Mouse (Mus musculus) CD8-positive naive resting alpha-beta T cell, adult 2 months (primary cell): ENCODE results near the gene Sp9.

Source experiments
- DNase-seq, 2 experiments: peaks; one replicate each; pipeline ENCODE4 v3.0.0; 2022; ENCODE audit warnings: low read depth in 2 of 2, low spot score in 2 of 2

Gene Sp9

DNA sequence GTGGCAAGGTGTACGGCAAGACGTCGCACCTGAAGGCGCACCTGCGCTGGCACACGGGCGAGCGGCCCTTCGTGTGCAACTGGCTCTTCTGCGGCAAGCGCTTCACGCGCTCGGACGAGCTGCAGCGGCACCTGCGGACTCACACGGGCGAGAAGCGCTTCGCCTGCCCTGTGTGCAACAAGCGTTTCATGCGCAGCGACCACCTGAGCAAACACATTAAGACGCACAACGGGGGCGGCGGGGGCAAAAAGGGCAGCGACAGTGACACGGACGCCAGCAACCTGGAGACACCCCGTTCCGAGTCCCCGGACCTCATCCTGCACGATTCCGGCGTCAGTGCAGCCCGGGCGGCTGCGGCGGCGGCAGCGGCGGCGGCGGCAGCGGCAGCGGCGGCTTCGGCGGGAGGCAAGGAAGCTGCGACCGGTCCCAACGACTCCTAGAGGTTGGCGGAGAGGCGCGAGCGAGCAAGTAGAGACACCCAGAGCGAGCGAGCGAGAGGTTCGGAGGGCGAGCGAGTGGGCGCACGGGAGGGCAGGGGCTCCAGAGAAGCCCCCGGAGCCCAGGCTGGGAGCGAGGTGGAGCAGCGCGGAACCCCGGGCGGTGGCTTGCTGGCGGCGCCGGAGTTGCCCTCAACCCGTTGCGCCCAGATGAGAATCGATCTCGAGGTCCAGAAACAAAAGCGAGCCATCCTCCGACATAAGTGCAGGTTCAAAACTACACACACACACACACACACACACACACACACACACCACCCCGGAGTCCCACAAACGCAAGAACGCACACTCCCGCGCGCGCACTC is 2.6 kb downstream of the Sp9 start:
- DNase-seq = no peak

DNA sequence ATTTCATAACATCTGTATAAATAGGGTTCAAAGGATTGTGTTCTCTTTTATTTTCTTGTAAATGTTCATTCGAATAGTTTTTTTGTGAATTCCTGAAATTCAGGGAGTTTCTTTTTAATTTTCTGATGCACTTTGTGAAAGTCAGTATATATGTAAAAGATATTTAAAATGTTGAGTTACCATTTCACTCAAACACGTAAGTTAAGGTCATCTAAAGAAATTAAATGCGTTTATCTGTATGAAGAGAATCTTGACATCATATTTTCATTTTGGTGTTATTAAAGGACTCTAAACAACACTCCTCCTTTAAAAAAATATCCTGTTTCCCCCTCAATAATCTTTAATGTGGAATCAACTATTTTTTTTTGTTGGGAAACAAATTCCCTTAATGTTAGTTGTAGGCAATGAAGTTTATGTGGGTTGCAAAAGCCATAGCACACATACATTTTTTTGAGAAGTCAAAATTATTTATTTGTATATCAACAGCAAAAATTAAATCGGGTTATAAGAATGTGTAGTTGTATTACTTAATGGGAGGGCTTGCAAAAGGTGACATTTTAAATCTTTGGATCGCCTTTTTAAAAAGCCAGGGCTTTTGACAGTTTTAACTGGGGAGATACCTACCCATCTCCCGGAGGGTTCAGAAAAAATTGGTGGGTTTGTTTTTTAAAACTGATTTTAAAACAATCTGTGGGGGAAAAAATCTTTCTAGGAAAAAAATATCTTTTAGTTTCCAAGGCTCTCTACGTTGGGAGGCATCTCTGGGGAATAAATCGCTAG is 3.7 kb downstream of the Sp9 start:
- DNase-seq = no peak

DNA sequence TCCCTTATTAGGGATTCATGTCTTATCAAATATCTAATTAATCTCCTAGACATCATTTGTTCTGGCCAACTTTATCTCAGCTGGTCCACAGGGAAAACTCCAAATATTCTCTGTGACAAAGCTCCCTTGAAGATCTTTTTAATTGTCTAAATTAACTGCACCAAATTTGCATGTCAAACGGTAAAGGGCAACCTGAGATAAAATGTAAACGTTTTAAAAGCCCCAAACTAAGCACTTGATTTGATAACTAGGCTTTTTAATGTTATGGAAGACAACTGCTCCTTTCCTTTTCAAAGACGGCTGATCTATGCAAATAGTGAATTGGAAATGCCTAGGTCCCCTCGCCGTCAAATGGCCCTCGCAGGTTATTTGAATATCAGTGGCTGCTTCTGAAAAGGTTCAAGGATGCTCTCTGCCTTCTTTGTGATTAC is 4.4 kb downstream of the Sp9 start:
- DNase-seq = no peak

DNA sequence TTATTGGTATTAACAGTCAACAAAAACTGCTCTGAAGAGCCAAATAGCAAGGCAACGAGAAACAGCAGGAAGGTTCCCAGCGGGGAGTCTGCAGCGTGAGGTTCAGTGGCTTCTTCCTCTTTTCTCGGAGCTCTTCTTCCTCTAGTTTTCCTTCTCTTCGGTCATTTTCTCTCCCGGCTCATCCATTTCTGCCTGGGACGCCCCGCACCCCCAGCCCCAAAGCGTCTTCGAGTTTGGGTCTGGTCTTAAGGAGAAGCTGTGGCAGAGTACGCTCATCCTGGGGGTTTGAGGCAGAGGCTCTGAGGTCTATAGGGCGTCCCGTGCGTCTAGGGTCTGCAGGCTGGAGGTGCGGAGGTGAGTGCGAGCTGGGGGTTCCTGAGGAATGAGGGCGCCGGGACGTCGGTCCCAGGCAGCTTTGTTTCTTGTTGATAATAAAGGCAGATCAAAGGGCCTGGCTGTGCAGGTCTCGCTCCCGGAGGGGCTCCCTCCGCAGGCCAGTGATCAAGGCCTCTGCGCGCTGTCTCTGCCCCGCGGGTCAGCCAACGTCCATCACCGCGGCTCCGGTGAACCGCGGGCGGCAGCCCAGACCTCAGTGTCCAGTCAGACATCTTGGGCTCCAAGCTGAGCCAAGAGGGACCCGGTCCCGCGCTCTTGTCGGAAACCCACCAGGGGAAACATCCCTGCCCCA is 5.4 kb downstream of the Sp9 start:
- DNase-seq = no peak

DNA sequence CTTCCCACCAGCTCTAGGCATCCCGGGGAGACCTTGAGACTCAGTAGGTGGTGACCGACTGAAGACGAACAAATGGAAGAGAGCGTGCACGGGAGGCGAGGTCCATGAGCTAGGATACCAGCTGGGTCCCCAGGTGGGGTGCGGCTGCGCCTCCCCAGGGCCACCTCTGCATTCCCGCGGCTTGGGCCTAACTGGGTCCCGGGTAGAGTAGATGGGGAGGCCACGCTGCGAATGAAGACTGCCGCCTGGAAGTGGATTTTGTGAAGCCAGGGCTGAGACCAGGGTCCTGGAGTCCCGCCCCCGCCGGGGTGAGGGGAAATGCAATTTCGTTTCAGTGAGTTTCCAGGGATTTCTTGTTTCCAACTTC is 6.0 kb downstream of the Sp9 start:
- DNase-seq = no peak

DNA sequence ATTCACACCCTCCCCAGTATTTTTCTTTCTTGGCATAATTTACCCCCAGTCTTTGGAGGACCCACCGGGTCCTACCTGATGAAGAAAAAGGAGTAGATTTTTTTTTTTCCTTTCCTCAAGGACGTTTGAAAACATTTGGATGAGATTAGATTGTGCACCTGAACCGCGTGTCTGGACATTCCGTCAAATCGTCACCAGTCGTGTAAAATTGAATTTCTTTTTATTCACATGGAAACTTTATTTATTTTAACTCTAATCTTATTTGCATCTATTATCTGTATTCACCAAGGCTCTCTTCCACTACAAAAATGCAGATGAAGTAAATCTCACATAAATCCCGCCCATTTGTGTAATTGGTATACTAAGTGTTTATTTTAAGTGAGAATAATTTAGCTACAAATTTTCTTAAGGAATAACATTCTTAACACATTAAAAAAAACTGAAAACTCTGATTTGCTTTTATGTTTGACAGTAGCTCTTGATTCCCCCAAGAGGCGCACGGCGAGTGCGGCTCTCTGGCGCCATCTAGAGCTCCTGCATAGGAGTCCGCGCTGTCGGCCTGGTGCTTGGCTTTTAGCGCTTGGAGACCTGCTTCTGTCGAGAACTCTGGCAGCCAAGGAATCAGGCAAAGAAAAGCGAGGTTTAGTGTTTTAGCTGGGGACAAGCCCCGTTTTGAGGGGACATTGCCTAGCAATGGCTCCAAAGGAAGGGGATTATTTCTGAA is 6.6 kb downstream of the Sp9 start:
- DNase-seq = peak; percentile 80 to 87

DNA sequence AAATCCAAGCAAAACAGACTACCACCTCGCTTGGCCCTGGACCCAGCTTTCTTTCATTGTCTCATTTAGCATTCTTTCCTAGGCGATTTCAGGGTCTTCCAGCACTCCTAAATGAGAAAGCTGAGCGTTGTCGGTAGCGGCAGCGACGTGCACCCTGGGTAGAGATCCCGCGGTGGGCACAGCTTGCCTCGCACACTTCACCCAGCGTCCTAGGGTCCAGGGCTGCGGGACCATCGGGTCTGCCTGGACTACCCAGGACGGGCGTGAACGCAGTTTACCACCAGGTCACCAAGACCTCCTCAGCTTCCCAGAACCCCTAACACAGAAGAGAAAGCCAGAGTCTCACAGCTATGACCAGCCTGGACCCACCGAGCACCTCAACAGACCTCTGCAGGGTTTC is 7.1 kb downstream of the Sp9 start:
- no peak for DNase-seq

DNA sequence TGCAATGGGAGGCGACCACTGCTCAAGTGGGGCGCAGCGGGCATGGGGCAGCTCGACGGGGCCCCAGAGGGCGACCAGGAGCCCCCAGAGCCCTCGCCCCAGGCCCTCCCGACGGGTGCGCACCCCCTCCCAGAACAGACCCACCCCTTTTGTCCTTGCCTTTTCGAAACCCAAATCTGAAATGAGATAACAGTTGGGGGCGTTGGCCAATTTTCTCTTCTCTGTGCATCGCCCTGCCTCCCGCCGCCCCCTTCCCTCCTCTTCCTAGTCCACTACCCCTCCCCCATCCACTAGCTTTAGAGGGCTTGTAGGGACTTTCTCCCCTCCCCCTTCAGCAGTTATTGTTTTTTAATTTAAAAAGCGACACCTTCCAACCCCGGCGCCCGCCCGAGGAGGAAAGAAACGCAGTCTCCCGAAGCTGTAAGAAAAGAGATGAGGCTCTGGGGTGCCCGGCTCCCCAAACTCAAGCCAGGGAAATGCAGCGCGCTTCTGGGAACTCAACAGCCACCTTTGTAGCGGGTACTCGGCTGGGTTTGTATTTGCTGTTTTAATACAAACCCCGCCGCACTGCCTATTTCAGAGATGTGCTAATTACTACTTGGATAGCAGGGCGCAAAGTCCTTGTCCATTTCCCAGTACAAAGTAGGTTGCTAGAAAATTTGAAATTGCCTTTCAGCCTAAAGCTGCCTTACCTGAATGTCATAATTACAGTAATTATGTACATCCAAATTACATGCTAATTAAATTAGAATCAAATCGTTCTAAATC is 7.7 kb downstream of the Sp9 start:
- DNase-seq = no peak

DNA sequence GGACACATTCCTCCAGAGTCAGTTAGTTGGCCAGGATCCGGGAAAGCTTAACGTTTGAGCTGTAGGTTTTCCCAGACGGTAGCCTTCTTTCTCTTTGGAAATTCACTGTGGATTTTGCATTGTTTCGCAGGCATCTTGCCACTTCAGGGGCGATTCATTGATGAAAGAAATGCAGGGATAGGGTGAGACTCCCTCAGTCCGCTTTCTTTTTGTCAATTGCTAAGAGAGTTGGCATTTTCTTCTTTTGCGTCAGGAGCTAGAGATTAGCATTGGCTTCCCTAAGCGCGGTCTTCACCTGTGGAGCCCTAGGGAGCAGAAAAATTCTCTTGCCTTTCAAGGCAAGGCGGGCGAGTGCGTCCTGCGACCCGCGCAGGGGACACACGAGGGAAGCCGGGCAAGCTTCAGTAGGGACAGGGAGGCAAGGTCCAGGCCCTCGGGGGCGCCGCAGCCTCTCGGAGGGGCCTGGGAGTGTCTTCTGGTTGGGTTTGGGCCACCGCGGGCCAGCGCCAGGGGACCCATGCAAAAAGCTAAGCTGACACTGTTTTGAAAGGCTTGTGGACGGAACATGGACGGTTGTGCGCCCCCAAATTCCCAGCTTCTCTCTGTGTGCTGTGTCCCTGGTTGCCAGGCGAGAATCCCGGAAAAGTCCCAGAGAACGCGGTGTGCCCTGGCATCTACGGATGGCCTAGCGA is 8.8 kb downstream of the Sp9 start:
- DNase-seq = no peak

DNA sequence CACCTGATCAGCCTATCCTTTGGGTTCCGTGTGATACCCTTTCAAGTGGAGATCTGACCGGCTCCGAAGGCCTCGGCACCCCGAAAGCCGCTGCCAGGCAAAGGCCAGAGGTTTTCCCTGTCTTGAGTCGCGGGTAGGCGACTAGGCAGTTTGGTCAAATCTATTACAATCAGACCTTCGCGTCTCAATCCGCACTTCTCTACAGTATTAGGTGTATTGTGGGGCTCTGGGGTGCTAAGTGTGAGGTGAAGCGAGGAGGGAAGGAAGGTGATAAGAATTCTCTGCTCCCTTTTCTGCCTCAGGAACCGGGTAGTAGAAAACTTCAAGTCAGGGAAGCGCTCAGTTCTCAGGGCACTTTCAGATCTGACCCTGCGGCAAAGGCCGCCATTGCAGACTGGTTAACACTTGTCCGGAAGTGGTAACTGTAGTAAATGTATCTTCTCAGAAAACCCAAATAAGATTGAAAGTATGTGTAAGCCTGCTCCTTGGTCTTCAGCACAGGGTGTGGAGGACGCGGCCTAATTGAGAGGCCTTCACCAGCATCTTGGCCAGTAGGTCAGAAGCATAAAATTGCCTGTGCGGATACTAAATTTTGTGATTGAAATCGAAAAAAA is 9.4 kb downstream of the Sp9 start:
- no peak for DNase-seq

DNA sequence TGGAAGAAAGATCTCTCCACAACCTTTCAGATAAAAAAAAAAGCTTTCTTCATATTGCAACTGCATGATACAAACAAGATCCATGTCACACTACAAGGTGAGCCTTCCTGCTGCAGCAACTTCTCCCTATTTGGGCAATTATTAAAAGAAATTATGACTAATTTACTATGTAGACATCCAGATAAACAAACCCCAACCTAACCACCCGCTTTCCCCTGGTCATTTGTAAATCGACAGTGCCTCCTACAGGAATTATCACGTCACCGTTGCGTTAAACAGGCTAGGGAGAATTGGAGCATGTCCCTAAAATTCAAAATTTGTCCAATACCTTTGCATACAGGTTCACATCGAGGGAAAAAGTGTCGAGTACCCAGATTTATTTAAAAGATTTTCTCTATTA is 10.0 kb downstream of the Sp9 start:
- DNase-seq = no peak

DNA sequence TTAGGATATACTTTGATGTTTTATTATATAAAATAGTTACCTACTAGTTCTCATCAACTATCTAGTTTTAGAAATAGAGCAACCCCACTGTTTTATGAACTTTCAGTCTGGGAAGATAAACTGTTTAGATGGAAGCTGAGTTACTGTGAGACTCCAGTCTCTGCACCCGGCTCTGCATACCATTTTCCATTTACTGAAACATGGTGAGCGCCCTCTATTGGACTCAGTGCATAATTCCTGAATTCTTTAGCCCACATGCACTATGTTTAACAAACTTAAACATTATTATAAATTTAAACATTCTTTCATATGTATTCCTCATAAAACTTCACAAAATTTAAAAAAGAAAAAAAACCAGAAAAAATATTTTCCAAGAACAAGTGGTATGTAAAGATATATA is 13.9 kb downstream of the Sp9 start:
- DNase-seq = no peak

DNA sequence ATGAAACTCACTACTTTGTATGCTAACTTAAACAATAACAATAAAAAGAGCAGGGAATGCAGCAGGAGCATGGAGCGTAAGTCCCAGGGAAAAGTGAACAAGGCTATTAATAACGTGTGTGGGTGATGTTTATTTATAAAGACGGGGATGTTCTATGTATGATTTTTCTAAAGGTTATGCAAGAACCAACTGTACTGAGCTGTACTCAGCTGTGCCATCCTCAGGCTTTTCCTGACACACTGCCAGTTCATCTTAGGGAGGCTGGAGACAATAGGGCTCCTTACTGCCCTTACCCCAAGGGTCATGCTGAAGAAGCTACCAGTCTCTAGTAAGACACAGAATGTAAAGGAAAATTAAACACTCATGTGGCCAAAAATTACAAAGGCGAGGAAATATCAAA is 19.4 kb downstream of the Sp9 start:
- DNase-seq = no peak

DNA sequence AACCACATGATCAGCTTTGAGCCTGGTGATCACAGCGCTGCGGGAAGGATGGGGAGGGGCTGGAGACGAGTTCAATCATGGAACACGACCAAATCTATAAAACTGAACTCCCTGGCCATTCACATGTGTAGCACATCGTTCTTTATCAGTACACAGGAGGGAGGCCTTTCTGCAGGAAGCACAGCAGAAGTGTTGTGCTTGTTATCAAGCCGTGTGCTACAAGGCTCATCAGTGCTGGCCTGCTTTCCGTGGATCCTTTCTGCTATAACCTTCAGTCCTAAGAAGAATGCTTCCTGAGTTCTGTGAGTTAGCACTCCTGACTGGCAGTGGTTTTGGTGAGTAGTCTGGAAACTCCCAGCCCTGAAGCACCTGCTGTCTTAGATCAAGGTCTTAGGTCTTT is 23.3 kb downstream of the Sp9 start:
- no peak for DNase-seq

DNA sequence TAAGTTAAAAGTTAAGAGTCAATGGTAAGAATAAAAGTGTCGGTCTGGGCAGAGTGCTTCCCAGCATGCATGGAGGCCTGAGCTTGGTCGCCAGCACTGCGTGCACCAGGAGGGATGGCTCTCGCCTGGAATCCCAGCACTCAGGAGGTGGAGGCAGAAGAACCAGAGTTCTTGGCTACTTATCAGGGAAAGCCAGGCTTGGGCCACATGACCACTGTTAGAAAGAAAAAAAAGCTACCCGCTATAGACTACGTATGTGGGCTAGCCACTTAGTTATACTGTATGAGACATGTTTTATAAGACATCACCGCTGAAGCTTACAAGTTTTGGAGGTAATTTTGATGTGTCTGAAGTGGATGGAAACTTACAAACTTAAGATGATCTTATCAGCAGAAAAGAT is 26.4 kb downstream of the Sp9 start:
- DNase-seq = no peak

DNA sequence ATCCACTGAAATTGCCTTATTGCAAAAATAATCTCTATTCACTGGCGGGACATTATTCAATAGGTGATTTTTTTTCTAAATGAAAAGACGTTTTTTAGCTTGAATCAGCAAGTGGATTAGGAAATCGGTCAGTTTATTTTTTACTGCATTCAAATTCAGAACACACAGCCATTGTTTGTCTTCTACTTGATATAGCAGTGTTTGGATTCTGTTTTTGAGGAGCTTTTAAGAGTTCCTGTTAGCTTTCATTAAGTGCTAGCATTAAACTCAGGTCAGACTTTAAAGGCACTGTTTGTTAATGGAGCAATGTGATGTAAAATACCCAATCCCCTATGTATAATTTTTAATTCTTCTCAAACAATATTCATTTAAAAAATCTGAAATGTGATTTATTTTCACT is 27.1 kb downstream of the Sp9 start:
- DNase-seq = no peak

DNA sequence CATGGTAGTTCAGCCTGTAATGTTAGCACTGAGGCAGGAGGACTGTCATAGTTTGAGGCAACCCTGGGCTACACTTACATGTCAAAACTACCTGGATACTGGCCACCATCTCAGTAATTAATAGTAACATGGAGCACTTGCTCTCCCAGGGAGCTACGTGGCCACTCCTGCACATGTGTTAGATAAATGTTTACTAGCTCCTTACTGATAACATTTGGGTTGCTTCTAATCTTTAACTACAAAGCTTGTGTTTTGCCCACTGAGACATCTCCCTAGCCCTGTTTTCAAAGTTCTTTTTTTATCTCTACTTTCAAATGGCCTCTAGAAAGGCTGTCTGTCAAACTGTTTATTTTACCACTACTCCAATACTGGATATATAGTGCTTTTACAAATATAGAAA is 30.3 kb downstream of the Sp9 start:
- no peak for DNase-seq

DNA sequence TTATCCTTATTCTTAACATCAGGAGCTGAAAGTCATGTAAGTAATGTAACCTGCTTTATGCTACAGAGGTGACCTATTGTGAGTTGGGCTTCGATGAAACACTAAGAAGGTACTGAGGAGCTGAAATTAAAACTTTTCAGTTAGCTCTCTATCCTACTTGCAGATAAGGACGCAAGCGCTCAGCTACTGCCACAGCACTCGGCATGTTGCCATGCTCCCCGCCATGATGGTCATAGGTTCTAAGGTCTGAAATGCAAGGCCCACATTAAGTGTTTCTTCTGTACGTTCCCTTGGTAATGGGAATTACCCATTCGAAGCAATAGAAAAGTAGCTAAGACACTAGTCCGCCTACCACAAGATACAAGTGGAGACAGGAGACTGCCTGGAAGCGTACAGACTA is 31.0 kb downstream of the Sp9 start:
- DNase-seq = no peak

DNA sequence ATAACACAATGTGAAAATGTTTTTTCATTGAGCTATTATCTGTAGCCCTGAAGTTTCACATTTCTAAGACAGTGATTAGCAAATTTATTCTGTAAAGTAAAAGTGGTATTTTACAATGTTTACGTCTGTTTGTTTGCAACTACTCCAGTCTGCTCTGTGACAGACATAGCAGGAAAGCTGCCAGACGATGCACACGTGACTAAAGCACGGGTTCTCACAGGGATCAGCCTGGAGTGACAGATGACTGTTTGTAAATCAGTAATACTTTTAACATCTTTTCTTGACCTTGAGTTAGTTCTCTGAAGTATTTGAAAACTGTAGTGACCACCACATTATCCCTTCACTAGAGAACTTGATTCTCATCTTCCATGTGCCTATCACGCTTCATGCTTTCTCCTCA is 32.8 kb downstream of the Sp9 start:
- DNase-seq = no peak

DNA sequence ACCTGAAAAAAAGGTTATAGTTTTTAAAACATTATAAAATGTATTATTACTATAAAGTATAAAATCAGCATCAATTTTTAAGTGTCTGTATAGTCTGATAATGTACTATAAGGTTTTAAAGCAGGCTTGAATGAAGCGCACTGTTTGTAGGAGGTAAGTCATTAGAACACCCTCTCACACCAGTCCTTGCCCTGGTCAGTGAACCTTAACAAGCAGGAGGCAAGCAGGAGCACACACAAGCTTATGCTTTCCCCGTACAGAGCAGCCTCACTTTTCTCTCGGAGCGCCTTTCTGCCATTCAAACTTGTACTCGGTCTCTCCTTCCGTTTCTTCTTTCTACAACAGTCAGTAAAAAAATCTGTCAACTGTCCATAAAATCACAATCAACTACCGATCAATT is 34.3 kb downstream of the Sp9 start:
- no peak for DNase-seq
